Mouse (Mus musculus): ENCODE measurements around the gene Palld. TPM values are rescaled to one million over a fixed set of nuclear protein-coding genes. Genes with fewer than 3 reads are reported as not detected.

Gene Palld
- polyA plus RNA-seq, 1 experiment from 2014 or later: 84.1 TPM

DNA sequence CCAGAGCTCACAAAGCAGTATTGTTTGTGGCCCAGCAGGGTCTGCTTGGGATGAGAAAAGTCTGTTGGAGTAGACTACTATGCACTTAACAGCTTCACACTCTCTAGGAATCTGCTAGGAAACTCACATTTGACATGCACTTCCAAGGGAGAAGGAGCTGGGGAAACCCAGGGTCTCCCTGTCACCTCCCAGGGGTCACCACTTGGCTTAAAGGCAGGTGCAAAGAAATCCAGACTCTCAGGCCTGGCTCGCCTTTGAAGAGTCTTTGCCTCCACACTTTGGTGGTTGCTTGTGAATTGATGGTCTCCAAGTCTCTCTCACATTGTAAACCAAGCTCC is 272.9 kb downstream of the Palld start:
- H3K4me3 ChIP-seq (ENCODE audit: low read length): no peak overlapping the region
- WGBS: 72% methylated on average over 1 of the region's 1 CpGs
- no peak overlapping the region for H3K4me2 ChIP-seq (ENCODE audit: low read depth, low read length)
- no peak overlapping the region for H3K27ac ChIP-seq (ENCODE audit: low read length)
- ATAC-seq (ENCODE audit: low read depth): no peak
- H3K36me3 ChIP-seq (ENCODE audit: control insufficient read depth, insufficient read depth, low read length): no peaks in the 10 kb centered on the region
- H3K9ac ChIP-seq (ENCODE audit: low read length): no peak overlapping the region
- no peaks in the 10 kb centered on the region; the same call in 1 of the 2 replicates for H3K4me1 ChIP-seq (replicated peaks; ENCODE audit: control insufficient read depth, insufficient read depth, low read length)
- no peaks in the 10 kb centered on the region for H3K9me3 ChIP-seq (ENCODE audit: control insufficient read depth, low read length)
- H3K27me3 ChIP-seq (ENCODE audit: control insufficient read depth, insufficient read depth, low read depth, low read length): no peaks in the 10 kb centered on the region; the same call in none of the 2 replicates

DNA sequence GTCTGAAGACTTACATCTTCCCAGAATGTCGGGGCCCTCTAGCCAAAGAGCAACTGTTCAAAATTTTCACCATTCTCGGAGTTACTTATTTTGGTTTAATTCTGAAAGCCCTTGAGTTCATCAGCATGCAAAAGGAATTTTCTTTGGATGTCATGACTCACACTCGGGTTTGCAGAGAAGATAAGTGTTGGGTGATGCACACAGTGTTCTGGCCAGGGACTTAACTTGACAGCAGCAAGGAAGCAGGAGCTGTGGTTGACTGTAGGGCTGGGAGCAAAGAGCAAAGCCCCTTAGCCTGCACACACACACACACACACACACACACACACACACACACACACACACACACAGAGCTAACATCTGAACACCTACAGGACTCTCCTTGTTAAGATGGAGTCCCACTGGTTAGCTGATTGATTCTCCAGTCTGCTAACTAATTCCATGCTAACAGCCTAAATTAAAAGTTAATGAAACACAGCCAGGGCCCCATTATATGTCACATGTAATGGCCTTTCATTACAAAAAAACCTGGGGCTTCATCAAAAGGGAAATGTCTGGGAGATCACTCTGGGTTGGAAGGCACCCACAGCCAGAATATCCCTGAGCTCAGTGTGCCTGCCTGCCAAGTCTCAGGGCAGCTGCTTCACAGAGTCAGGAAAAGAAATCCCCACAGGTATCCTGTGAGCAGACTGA is 273.4 kb downstream of the Palld start:
- H3K4me2 ChIP-seq (ENCODE audit: low read depth, low read length): no peak overlapping the region
- no peak overlapping the region for H3K27ac ChIP-seq (ENCODE audit: low read length)
- no peak for ATAC-seq (ENCODE audit: low read depth)
- no peak overlapping the region for H3K4me3 ChIP-seq (ENCODE audit: low read length)
- no peaks in the 10 kb centered on the region; the same call in none of the 2 replicates for H3K27me3 ChIP-seq (ENCODE audit: control insufficient read depth, insufficient read depth, low read depth, low read length)
- 64% methylated on average over 3 of the region's 3 CpGs for whole genome bisulfite sequencing
- H3K9me3 ChIP-seq (ENCODE audit: control insufficient read depth, low read length): no peaks in the 10 kb centered on the region
- H3K4me1 ChIP-seq (replicated peaks; ENCODE audit: control insufficient read depth, insufficient read depth, low read length): no peaks in the 10 kb centered on the region; the same call in 1 of the 2 replicates
- H3K36me3 ChIP-seq (ENCODE audit: control insufficient read depth, insufficient read depth, low read length): no peaks in the 10 kb centered on the region
- no peak overlapping the region for H3K9ac ChIP-seq (ENCODE audit: low read length)

DNA sequence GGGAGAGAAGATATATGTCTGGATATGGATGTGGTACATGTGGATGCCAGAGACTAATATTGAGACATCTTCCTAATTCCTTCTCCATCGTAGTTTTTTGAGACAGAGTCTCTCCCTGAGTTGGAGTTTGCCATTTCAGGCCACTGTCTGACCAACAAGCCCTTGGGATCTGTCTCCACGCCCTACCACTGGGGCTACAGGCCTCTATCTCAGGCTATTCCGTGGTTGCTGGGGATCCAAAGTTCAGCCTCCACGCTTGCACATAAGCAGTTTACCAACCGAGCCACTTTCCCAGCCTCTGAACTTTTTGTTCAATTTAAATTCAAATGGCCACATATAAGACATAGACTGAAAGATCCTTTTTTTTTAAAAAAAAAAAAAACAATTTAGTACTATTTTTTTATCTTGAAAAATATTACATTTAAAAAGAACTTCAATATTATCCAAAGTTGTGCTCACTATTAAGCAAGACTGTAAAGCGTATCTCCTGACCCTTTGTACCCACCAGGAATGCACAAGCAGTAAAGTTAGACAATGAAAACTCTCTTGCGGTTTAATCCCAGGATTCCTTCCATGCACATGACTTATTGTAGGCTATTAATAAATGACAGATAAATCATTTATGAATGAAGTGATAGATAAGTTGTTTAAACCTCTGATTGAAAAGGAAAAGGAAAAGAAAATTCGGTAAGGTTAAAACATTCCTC is 276.1 kb downstream of the Palld start:
- no peaks in the 10 kb centered on the region; the same call in 1 of the 2 replicates for H3K4me1 ChIP-seq (replicated peaks; ENCODE audit: control insufficient read depth, insufficient read depth, low read length)
- H3K4me3 ChIP-seq (ENCODE audit: low read length): no peak overlapping the region
- 86% methylated on average over 8 of the region's 8 CpGs for WGBS
- ATAC-seq (ENCODE audit: low read depth): no peak
- H3K27me3 ChIP-seq (ENCODE audit: control insufficient read depth, insufficient read depth, low read depth, low read length): no peaks in the 10 kb centered on the region; the same call in 1 of the 2 replicates
- no peaks in the 10 kb centered on the region for H3K9me3 ChIP-seq (ENCODE audit: control insufficient read depth, low read length)
- H3K4me2 ChIP-seq (ENCODE audit: low read depth, low read length): no peak overlapping the region
- H3K27ac ChIP-seq (ENCODE audit: low read length): no peak overlapping the region
- H3K36me3 ChIP-seq (ENCODE audit: control insufficient read depth, insufficient read depth, low read length): no peaks in the 10 kb centered on the region
- H3K9ac ChIP-seq (ENCODE audit: low read length): no peak overlapping the region

DNA sequence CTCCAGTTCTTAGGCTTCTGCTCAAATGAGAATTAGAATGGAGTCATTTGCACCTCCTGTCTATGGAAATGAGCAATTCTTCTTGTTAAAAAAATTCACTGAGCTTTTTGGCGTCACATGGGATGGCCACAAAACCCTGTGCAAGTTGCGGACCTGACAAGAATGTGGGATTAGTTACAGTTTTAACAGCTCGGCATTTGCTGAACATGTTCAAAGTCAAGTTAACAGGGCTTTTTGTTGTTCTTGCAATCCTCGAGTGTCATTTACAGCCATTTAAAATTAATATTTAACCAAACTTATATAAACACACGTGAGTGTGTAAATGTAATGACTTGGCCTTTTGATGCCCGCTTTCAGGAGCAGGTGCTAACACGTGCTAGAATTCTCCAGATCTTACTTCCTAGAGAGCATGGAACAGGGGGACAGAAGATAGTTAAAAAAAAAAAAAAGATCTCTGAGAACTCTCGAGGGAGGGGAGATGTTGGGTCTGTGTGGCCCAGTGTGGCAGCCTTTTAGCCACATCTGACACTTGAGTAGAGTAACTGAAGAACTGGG is 276.8 kb downstream of the Palld start:
- Histone ChIP-seq H3K27ac (ENCODE audit: low read length) (no peak overlapping the region), H3K4me2 (ENCODE audit: low read depth, low read length) (no peak overlapping the region), H3K27me3 (ENCODE audit: control insufficient read depth, insufficient read depth, low read depth, low read length) (no peaks in the 10 kb centered on the region; the same call in 1 of the 2 replicates), H3K9ac (ENCODE audit: low read length) (no peak overlapping the region), H3K9me3 (ENCODE audit: control insufficient read depth, low read length) (no peaks in the 10 kb centered on the region), H3K36me3 (ENCODE audit: control insufficient read depth, insufficient read depth, low read length) (no peaks in the 10 kb centered on the region), H3K4me3 (ENCODE audit: low read length) (no peak overlapping the region), H3K4me1 (replicated peaks; ENCODE audit: control insufficient read depth, insufficient read depth, low read length) (no peaks in the 10 kb centered on the region; the same call in 1 of the 2 replicates)
- WGBS: 52% methylated on average over 8 of the region's 8 CpGs
- ATAC-seq (ENCODE audit: low read depth): peak; percentile 44; the same call in 1 of the 2 replicates

DNA sequence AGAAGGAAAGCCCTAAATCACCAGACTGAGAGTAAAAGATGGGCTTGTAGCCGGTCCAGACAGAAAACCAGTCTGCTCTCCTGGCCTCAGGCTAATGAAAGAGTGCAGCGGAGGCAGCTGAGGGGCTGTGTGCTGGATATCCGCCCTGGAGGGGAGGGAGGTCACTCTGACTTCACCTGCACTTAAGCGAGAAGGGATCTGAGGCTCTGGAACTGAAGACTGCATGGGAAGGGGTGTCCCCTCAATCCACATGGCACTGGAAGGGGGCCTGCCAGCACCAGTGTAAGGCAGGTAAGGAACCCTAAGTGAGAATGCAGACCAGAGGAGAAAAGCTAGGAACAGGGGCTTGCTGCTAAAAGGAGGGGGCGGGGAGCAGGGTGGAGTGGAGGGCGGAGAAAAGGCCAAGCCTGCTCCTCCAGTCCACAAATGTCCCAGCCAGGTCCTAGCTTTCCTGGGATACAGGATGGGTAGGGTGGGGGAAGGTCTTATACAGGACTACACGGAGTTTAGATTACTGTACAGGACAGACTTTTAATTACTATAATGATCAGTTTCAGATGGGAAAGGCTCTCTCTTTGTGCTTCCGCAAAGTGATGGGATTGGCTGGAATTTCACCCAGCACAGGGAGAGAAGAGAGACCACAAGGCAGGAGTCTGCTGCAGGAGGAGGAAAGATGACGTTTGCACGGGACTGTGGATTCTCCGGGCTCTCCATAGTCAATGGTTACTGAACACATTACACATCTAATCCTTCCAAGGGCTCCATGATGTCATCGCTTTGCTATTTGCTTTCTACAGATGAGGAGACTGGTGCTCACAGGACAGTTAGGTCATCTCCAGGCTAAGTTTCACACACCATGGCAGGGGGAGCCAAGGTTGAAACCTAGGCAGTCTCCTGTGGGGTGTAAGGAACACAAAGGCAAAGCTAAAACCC is 278.7 kb downstream of the Palld start:
- no peak overlapping the region for H3K4me2 ChIP-seq (ENCODE audit: low read depth, low read length)
- ATAC-seq (ENCODE audit: low read depth): no peak
- no peaks in the 10 kb centered on the region for H3K9me3 ChIP-seq (ENCODE audit: control insufficient read depth, low read length)
- no peak overlapping the region for H3K4me3 ChIP-seq (ENCODE audit: low read length)
- no peak overlapping the region for H3K9ac ChIP-seq (ENCODE audit: low read length)
- no peaks in the 10 kb centered on the region for H3K36me3 ChIP-seq (ENCODE audit: control insufficient read depth, insufficient read depth, low read length)
- H3K27me3 ChIP-seq (ENCODE audit: control insufficient read depth, insufficient read depth, low read depth, low read length): no peaks in the 10 kb centered on the region; the same call in 1 of the 2 replicates
- no peak overlapping the region for H3K27ac ChIP-seq (ENCODE audit: low read length)
- no peaks in the 10 kb centered on the region; the same call in 1 of the 2 replicates for H3K4me1 ChIP-seq (replicated peaks; ENCODE audit: control insufficient read depth, insufficient read depth, low read length)
- WGBS: 46% methylated on average over 12 of the region's 12 CpGs

DNA sequence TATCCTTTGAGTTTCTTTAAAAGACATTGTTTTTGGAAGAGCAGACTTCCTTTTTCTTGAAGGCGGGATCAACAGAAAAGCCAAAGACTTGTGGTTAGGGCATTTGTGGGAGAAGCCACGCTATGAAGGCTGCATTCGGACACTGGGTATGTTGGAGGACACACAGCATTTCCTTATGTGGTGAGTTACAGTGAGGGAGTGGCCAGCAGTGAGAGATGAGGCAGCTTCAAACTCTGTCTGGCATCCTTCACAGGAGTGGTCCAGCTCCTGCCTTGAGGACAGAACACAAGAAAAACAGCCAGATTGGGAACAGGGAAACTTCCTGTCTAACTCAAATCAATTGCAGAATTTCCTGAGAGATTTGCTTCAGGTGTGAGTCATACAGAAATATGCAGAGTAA is 281.2 kb downstream of the Palld start:
- no peak for ATAC-seq (ENCODE audit: low read depth)
- no peaks in the 10 kb centered on the region for H3K27me3 ChIP-seq (ENCODE audit: control insufficient read depth, insufficient read depth, low read depth, low read length)
- H3K9me3 ChIP-seq (ENCODE audit: control insufficient read depth, low read length): no peaks in the 10 kb centered on the region
- WGBS: 74% methylated on average over 3 of the region's 3 CpGs
- H3K36me3 ChIP-seq (ENCODE audit: control insufficient read depth, insufficient read depth, low read length): no peaks in the 10 kb centered on the region
- H3K4me3 ChIP-seq (ENCODE audit: low read length): no peak overlapping the region
- no peak overlapping the region for H3K9ac ChIP-seq (ENCODE audit: low read length)
- H3K4me2 ChIP-seq (ENCODE audit: low read depth, low read length): no peak overlapping the region
- peaks cover 2% of the 10 kb centered on the region for H3K4me1 ChIP-seq (replicated peaks; ENCODE audit: control insufficient read depth, insufficient read depth, low read length)
- no peak overlapping the region for H3K27ac ChIP-seq (ENCODE audit: low read length)

DNA sequence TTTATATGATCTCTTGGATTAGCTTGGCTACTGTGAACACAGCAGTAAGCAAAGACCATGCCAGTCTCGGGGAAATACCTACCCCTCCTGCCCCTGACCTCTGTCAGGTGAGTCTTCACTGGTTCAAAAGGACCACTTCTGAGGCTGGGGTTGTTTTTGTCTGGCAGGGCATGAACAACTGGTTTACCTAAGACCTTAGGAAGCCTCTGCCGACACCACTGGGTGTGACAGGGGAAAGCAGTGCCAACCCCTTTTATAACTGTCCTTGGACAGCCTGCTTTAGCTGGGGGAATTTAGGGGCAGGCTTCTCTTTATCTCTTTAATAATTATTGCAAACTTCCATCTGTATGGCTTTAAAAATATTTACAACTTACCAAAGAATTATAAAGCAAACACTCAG is 284.8 kb downstream of the Palld start:
- Histone ChIP-seq H3K4me2 (ENCODE audit: low read depth, low read length) (no peak overlapping the region), H3K9me3 (ENCODE audit: control insufficient read depth, low read length) (no peaks in the 10 kb centered on the region), H3K36me3 (ENCODE audit: control insufficient read depth, insufficient read depth, low read length) (no peaks in the 10 kb centered on the region), H3K27ac (ENCODE audit: low read length) (no peak overlapping the region), H3K4me1 (replicated peaks; ENCODE audit: control insufficient read depth, insufficient read depth, low read length) (peaks cover 3% of the 10 kb centered on the region), H3K27me3 (ENCODE audit: control insufficient read depth, insufficient read depth, low read depth, low read length) (no peaks in the 10 kb centered on the region), H3K9ac (ENCODE audit: low read length) (no peak overlapping the region), H3K4me3 (ENCODE audit: low read length) (no peak overlapping the region)
- ATAC-seq (ENCODE audit: low read depth): no peak
- 55% methylated on average over 2 of the region's 2 CpGs for WGBS

DNA sequence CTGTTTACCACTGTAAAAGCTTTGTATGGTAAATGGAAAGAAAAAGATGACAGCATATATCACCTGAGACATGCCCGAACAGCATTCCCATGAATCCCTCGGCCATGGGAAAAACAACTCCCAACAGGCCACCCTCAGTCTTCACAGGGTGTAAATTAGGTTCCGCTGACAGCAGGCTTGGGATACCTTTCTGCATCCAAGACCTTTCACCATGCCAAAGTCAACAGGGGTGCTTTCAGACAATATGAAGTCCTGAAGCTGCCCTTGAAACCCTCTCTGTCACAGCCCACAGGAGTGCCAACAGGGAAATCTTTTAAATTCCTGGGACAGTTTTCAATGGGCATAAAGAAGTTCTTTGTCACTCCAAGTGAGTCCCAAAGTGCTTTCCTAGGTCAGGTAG is 285.4 kb downstream of the Palld start:
- no peak overlapping the region for H3K9ac ChIP-seq (ENCODE audit: low read length)
- no peaks in the 10 kb centered on the region for H3K36me3 ChIP-seq (ENCODE audit: control insufficient read depth, insufficient read depth, low read length)
- no peak for ATAC-seq (ENCODE audit: low read depth)
- 87% methylated on average over 3 of the region's 3 CpGs for WGBS
- H3K4me2 ChIP-seq (ENCODE audit: low read depth, low read length): no peak overlapping the region
- H3K4me3 ChIP-seq (ENCODE audit: low read length): no peak overlapping the region
- no peaks in the 10 kb centered on the region for H3K27me3 ChIP-seq (ENCODE audit: control insufficient read depth, insufficient read depth, low read depth, low read length)
- no peaks in the 10 kb centered on the region for H3K9me3 ChIP-seq (ENCODE audit: control insufficient read depth, low read length)
- H3K27ac ChIP-seq (ENCODE audit: low read length): no peak overlapping the region
- H3K4me1 ChIP-seq (replicated peaks; ENCODE audit: control insufficient read depth, insufficient read depth, low read length): peaks cover 3% of the 10 kb centered on the region
